Comparison of ENCODE assay signal across 13 mouse cellular contexts in the genomic region with DNA sequence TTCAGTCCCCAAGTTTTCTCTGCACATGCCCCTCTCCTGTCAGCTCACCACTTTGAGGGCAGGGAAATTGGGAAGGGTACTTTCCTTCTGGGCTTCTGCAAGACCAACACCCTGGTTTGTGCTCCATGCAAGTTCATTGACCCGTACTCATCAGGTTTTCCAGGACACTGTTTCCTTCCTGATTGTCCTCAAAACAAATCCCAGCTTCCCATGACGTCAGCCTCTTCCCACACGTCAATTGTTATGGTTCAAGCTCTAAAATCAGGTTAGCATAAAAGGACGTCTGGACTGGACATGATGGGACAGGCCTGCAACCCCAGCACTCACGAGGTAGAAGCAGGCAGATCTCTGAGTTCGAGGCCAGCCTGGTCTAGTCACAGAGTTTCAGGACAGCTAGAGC.
A peak's percentile ranks its signal among the peaks of the same experiment; 100 is the strongest.
DNase-seq lines count a peak whose midpoint lies in the region; ATAC-seq and TF ChIP-seq lines count a peak whose summit lies in the region.
"Had no signal": no experiment of that assay in that cellular context is flagged by ENCODE, and none has a peak within 500 bp of the region (broad histone marks: within the 10 kb centered on the region; RNA-seq: fewer than 3 reads in every experiment).

No protein-coding gene starts in this region.

- peaks cover 30% of the 10 kb centered on the region for H3K36me3 ChIP-seq in heart, adult 2 months (ENCODE audit: control insufficient read depth, insufficient read depth, low read length)
- H3K36me3 ChIP-seq in heart, embryonic 11.5 days (ENCODE audit: control insufficient read depth, insufficient read depth, low read length), result no peaks in the 10 kb centered on the region
- H3K36me3 ChIP-seq: liver, embryonic 13.5 days; midbrain, embryonic 10.5 days had no signal

- intact Hi-C loops in heart, adult 2 months (cut with DNase I), result loop anchor here (5.0 kb wide), 1 partner anchor 37 kb away; no protein-coding TSS in a partner anchor
- intact Hi-C loops in heart, postnatal 25 days (cut with DNase I), result loop anchor here (5.0 kb wide), 2 partner anchors 67 to 87 kb away; partner anchors contain the start of gene Cep85l

- TF ChIP-seq EP300 in heart, adult 2 months (IDR thresholded peaks at IDR 0.05; ENCODE audit: insufficient read depth, low read depth, low read length), result peak; percentile 85

- no peak for ATAC-seq in heart, embryonic 11.5 days (replicated peaks; ENCODE audit: insufficient number of reproducible peaks, low FRiP score, low TSS enrichment)

- peak; percentile 18 to 40 for DNase-seq in adrenal gland, adult (ENCODE audit: inconsistent age in 2 of 2, low spot score in 1 of 2)
- DNase-seq in adrenal gland, postnatal 4 days (ENCODE audit: low spot score in 2 of 2), result no peak
- peak in 1 of 2 experiments; percentile 58 for DNase-seq in heart, adult 2 months
- DNase-seq in heart, postnatal 25 days (ENCODE audit: low spot score), result peak; percentile 42
- peak; percentile 44 for DNase-seq in lung, postnatal 14 days
- no peak for DNase-seq in urinary bladder, postnatal 10 days (ENCODE audit: low spot score)
- no peak for DNase-seq in cerebellum, postnatal 10 days
- DNase-seq: cerebellum, adult 9-10 months; gastrocnemius, postnatal 10 days; liver, embryonic 13.5 days had no signal

- H3K9me3 ChIP-seq in heart, embryonic 11.5 days (replicated peaks; ENCODE audit: control insufficient read depth, low read length), result no peaks in the 10 kb centered on the region
- H3K9me3 ChIP-seq: liver, embryonic 13.5 days; midbrain, embryonic 10.5 days had no signal

- 57% methylated on average over 6 of the region's 6 CpGs for WGBS in heart, adult 2 months
- 56% methylated on average over 6 of the region's 6 CpGs for WGBS in heart, embryonic 11.5 days (ENCODE audit: insufficient replicate concordance)

- peak overlapping the region; percentile 95 for H3K27ac ChIP-seq in heart, adult 2 months
- H3K27ac ChIP-seq in heart, embryonic 11.5 days (ENCODE audit: low read depth, low read length), result no peak overlapping the region
- H3K27ac ChIP-seq: hindbrain, embryonic 14.5 days; liver, embryonic 13.5 days had no signal

- peaks cover 49% of the 10 kb centered on the region for H3K4me1 ChIP-seq in heart, adult 2 months (ENCODE audit: control insufficient read depth, insufficient read depth, low read length)
- H3K4me1 ChIP-seq in heart, embryonic 11.5 days (ENCODE audit: control insufficient read depth, insufficient read depth, low read length), result peaks cover 16% of the 10 kb centered on the region

- no peak overlapping the region for H3K4me2 ChIP-seq in heart, embryonic 11.5 days
- H3K4me2 ChIP-seq: liver, embryonic 13.5 days had no signal

- TF ChIP-seq POLR2A in heart, adult 2 months (IDR thresholded peaks at IDR 0.05; ENCODE audit: insufficient read depth, low read depth, low read length), result peak; percentile 42; the same call in 1 of the 2 replicates

- no peaks in the 10 kb centered on the region for H3K27me3 ChIP-seq in heart, adult 2 months (ENCODE audit: control insufficient read depth, insufficient read depth, low read length)
- H3K27me3 ChIP-seq in heart, embryonic 11.5 days (ENCODE audit: control insufficient read depth, insufficient read depth, low read length), result no peaks in the 10 kb centered on the region
- H3K27me3 ChIP-seq: liver, embryonic 13.5 days had no signal

- no peaks in the 10 kb centered on the region for H3K79me2 ChIP-seq in heart, adult 2 months (replicated peaks; ENCODE audit: control insufficient read depth, insufficient read depth, low read length)

- no peak overlapping the region for H3K9ac ChIP-seq in heart, adult 2 months (ENCODE audit: low read depth, low read length)
- no peak overlapping the region for H3K9ac ChIP-seq in heart, embryonic 11.5 days (ENCODE audit: low read depth, low read length)
- H3K9ac ChIP-seq: hindbrain, embryonic 14.5 days; liver, embryonic 13.5 days had no signal

- H3K4me3 ChIP-seq in heart, adult 2 months, result no peak overlapping the region
- H3K4me3 ChIP-seq in heart, embryonic 11.5 days (ENCODE audit: low read depth, low read length), result no peak overlapping the region
- H3K4me3 ChIP-seq: liver, embryonic 13.5 days; midbrain, embryonic 10.5 days had no signal

- TF ChIP-seq CTCF in heart, adult 2 months (IDR thresholded peaks at IDR 0.05), result no peak

Comparison
In these comparisons a context has a peak if more than half of its experiments do, and no peak if none do; other contexts are left out.
1. DNase-seq: peak in adrenal gland, adult (2 of 2), heart, postnatal 25 days (single experiment) and lung, postnatal 14 days (single experiment); none in adrenal gland, postnatal 4 days (0 of 2), urinary bladder, postnatal 10 days (single experiment) and cerebellum, postnatal 10 days (0 of 2).